Mouse (Mus musculus) CH12F3 (cell line): ENCODE measurements around the gene Trabd.

Experiments
- in situ Hi-C: fragments of 300-500 bp; cut with MboI; formaldehyde crosslinking; loops from 2 replicates; pipeline ENCODE4 v1.14.3; 2020; ENCODE audit warnings: low sequenced_read_pairs

Trabd gene

GRCm38 (mm10) chr15:89074613-89075477 lies at the start of gene Trabd:
Gene Trabd, plus strand, starts transcription at chr15:89075124.
- in situ Hi-C loops = no loop called here

GRCm38 (mm10) chr15:89044381-89044780 lies 30.5 kb upstream of the Trabd start:
- in situ Hi-C loops = no loop called here

DNA sequence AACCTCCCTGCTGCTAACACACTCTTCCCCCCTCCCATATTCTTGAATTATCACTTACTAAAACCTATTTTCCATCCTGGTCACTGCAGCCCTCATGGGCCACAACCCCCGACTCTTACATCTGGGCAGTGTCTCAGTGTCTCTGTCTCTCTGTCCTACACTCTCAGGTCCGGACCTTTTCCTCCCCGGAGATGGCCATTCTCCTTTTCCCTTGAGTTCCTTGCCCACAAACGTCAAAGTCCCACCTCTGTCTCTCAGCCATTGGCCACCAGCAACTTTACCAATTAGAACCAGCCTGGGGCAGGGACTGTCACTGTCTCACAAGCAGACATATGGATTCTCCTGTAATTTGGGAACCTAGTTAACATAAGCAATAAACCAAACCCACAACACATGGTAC lies 28.6 kb upstream of the Trabd start:
- in situ Hi-C loops = no loop called here

DNA sequence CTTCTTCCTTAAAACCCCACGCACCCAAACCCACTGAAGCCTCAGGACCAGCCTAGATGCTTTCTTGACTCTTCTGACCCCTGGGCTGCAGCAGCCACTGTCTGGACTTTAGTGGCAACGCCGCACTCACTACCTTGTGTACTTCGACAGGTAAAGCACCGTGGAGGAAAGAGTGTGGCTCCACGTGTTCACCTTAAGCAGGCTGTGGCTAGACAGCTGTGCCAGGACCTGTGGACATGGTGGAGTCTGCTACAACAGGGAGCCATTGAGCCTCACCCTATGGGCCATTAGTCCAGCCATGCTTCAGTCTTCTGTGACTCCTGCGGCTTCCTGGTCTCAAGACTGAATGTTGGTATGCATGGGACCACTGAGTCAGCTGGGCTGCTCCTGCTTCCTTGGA lies 20.3 kb upstream of the Trabd start:
- in situ Hi-C loops = no loop called here

GRCm38 (mm10) chr15:89058736-89059135 lies 16.2 kb upstream of the Trabd start:
- in situ Hi-C loops = no loop called here

GRCm38 (mm10) chr15:89059161-89059931 lies 15.6 kb upstream of the Trabd start, which contains the start of gene Panx2:
Gene Panx2, plus strand, starts transcription at chr15:89059734.
- in situ Hi-C loops = no loop called here

DNA sequence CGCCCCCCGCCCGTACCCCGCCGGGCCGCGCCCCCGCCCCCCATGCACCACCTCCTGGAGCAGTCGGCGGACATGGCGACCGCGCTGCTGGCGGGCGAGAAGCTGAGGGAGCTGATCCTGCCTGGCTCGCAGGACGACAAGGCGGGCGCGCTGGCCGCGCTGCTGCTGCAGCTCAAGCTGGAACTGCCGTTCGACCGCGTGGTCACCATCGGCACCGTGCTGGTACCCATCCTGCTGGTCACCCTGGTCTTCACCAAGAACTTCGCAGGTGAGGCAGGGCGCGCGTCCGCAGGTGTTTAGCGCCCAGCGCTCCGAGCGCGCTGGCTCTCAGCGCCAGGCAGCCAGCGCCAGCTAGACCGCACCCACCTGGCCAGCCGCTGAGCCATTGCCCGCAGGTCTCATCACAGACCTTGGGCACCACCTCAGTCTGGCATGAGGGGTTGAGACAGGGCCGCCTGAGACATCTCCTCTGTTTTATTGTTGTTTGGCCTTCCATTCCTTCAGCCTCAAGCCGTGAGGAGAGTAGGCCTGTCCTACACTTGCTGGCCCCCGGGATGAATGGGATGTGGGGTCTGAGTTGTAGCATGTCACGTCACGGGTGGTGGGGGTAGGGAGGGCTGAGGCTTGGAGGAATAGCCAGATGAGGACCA lies 14.8 kb upstream of the Trabd start:
- in situ Hi-C loops = no loop called here

- in situ Hi-C loops = no loop called here
These were observed 14.0 kb upstream of the Trabd start for GRCm38 (mm10) chr15:89060811-89061460.

DNA sequence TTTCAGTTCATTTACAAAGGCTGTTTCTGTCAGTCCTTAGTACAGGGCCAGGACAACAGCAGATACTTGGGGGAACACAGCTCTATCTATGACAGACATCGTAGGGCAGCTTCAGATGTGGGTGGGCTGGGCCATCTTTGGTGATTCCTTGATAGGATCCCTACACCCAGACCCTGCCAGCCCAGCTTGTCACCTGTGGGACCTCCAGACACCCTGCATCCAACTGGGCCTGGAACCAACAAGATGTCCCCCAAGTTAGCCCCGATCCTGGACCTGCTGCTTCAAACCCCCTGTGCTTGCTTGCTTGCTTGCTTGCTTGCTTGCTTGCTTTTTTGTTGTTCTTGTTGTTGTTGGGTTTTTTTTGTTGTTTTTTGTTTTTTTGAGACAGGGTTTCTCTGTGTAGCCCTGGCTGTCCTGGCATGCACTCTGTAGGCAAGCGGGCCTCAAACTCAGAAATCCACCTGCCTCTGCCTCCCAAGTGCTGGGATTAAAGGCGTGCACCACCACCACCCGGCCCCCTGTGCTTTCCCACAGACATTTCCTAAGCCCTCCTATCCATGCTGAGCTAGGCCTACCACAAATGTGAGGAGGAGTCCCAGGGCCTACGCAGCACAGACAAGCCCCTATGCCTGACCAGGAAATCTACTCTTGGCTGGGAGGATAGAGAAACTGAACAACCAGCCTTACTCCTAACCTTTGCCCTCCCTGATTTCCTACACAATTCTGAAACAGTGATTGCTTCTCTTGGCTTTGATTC lies 13.0 kb upstream of the Trabd start:
- in situ Hi-C loops = no loop called here

DNA sequence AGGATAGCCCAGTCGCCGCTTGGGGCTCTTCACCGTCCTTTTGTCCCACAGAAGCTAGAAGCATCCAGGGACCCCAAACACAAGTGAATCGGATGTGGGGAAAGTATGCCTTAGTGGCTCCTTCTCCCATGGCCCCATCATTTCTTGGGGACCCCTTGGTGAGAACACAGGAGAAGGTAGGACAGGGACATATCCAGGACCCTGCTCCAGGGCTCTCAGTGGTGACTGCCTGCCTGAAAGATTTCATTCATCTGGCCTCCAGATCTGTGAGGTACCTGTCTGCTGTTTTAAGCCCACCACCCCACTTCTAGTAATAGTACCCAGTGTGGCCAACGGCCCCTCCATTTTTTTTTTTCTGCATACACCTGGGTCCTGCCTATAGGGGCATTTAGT lies 12.4 kb upstream of the Trabd start:
- in situ Hi-C loops = no loop called here

GRCm38 (mm10) chr15:89063001-89063400 lies 11.9 kb upstream of the Trabd start:
- in situ Hi-C loops = no loop called here

DNA sequence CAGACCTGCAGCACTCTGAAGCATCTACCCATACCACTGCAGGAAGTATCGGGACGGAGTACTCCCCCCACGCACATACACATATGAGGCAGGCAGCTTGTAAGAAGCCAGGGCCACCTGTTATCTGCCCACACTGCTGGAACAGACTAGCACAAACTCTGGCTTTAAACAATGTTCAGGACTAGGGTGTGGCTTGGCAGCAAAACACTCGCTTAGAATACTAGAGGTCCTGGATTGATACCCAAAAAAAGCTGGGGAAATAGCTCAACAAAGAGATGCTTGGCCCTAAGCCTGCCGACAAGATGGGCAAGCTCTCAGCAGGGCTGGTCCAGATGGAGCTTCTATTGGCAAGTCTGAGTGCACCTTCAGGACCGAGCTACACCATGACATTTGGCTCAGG lies 11.4 kb upstream of the Trabd start:
- in situ Hi-C loops = no loop called here

GRCm38 (mm10) chr15:89064891-89065290 lies 10.0 kb upstream of the Trabd start:
- in situ Hi-C loops = no loop called here

- in situ Hi-C loops = no loop called here
These were observed 7.3 kb upstream of the Trabd start for GRCm38 (mm10) chr15:89067609-89068008.

DNA sequence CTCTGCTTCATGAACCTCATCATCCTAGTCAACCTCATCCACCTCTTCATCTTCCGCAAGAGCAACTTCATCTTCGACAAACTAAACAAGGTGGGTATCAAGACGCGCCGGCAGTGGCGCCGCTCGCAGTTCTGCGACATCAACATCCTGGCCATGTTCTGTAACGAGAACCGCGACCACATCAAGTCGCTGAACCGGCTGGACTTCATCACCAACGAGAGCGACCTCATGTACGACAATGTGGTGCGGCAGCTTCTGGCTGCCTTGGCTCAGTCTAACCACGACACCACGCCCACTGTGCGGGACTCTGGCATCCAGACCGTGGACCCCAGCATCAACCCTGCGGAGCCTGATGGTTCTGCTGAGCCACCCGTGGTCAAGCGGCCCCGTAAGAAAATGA lies 6.7 kb upstream of the Trabd start:
- in situ Hi-C loops = no loop called here

DNA sequence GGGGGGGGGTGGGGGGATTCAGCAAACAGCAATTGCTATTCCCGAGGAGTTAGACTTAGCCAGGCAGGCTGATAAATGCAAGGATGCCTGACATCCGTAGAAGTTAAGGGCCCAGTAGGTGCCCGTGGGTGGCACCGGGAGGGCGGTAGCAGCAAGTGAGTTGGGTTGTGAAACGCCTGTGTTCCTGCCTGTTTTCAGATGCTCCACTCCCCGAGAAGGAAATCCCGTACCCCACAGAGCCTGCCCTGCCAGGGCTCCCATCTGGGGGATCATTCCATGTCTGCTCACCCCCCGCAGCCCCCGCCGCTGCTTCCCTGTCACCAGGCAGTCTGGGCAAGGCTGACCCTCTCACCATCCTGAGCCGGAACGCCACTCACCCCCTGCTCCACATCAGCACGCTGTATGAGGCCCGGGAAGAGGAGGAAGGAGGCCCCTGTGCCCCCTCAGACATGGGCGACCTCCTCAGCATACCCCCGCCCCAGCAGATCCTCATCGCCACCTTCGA lies 5.5 kb upstream of the Trabd start:
- in situ Hi-C loops = no loop called here

GRCm38 (mm10) chr15:89070606-89071005 lies 4.3 kb upstream of the Trabd start:
- in situ Hi-C loops = no loop called here

GRCm38 (mm10) chr15:89073993-89074603 lies 826 bp upstream of the Trabd start:
- in situ Hi-C loops = no loop called here

GRCm38 (mm10) chr15:89075478-89076147 lies 689 bp downstream of the Trabd start:
- in situ Hi-C loops = no loop called here
